Mouse (Mus musculus) stomach, postnatal 0 days (tissue): ENCODE results near the gene Tenm4.

Experiments used
- CTCF ChIP-seq: IDR thresholded peaks from 2 replicates; pipeline ENCODE4 v1.5.1; 2016; ENCODE audit warnings: antibody characterized with exemption, low read depth, mild to moderate bottlenecking, moderate library complexity
- EP300 ChIP-seq: optimal IDR thresholded peaks from 2 replicates; pipeline ENCODE3; 2016; ENCODE audit warnings: antibody characterized with exemption

DNA sequence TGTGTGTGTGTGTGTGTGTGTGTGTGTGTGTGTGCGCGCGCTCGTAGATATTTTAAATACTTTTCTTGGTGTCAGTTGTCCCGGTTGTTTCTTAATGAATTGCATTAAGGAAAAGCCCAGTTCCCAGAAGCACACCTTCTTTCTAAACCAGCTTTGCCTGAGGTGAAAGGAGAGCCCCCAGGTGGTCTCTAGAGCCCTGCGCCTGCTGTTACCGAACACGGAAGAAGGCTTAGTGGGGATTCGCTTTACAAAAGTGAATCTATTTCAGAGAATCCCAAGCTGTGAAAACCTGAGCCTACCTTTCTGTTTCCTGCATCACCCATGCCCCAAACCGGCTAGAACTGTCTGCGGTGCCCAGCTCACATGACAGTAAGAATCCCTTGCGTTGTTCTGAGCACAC lies 583.1 kb downstream of the Tenm4 start:
- TF ChIP-seq CTCF (no peak), EP300 (no peak)
